Mouse (Mus musculus): ENCODE measurements at regions not wholly inside any gene's neighbourhood (a gene's known extent, or its start where the extent isn't known, plus 50 kb on each side); places are given as distances from the start of the nearest gene placed in this dataset.

- no peak for DNase-seq (ENCODE audit: extremely low spot score, low spot score)
These were observed 208.2 kb upstream of the Ttc29 start for GRCm38 (mm10) chr8:78004891-78005290.

GRCm38 (mm10) chr8:78013101-78013500 lies 200.0 kb upstream of the Ttc29 start:
- DNase-seq (ENCODE audit: extremely low spot score, low spot score) = no peak

- DNase-seq (ENCODE audit: extremely low spot score, low spot score) = no peak
These were observed 194.5 kb upstream of the Ttc29 start for GRCm38 (mm10) chr8:78018430-78019180.

GRCm38 (mm10) chr8:78021473-78021872 lies 191.6 kb upstream of the Ttc29 start:
- DNase-seq (ENCODE audit: extremely low spot score, low spot score) = no peak

- DNase-seq (ENCODE audit: extremely low spot score, low spot score) = no peak
These were observed 190.1 kb upstream of the Ttc29 start for GRCm38 (mm10) chr8:78022986-78023385.

- no peak for DNase-seq (ENCODE audit: extremely low spot score, low spot score)
These were observed 189.6 kb upstream of the Ttc29 start for GRCm38 (mm10) chr8:78023467-78023866.

- no peak for DNase-seq (ENCODE audit: extremely low spot score, low spot score)
These were observed 189.2 kb upstream of the Ttc29 start for GRCm38 (mm10) chr8:78023936-78024335.

- no peak for DNase-seq (ENCODE audit: extremely low spot score, low spot score)
These were observed 188.1 kb upstream of the Ttc29 start for GRCm38 (mm10) chr8:78024964-78025363.

- DNase-seq (ENCODE audit: extremely low spot score, low spot score) = no peak
These were observed 185.7 kb upstream of the Ttc29 start for GRCm38 (mm10) chr8:78027371-78027770.

GRCm38 (mm10) chr8:78028928-78029327 lies 184.2 kb upstream of the Ttc29 start:
- no peak for DNase-seq (ENCODE audit: extremely low spot score, low spot score)

- DNase-seq (ENCODE audit: extremely low spot score, low spot score) = no peak
These were observed 181.3 kb upstream of the Ttc29 start for GRCm38 (mm10) chr8:78031811-78032210.

GRCm38 (mm10) chr8:78034687-78035086 lies 178.4 kb upstream of the Ttc29 start:
- DNase-seq (ENCODE audit: extremely low spot score, low spot score) = no peak

GRCm38 (mm10) chr8:78037218-78037617 lies 175.9 kb upstream of the Ttc29 start:
- DNase-seq (ENCODE audit: extremely low spot score, low spot score) = no peak

- DNase-seq (ENCODE audit: extremely low spot score, low spot score) = no peak
These were observed 166.4 kb upstream of the Ttc29 start for GRCm38 (mm10) chr8:78046691-78047090.

- DNase-seq (ENCODE audit: extremely low spot score, low spot score) = no peak
These were observed 162.3 kb upstream of the Ttc29 start for GRCm38 (mm10) chr8:78050768-78051167.

GRCm38 (mm10) chr8:78054435-78054834 lies 158.7 kb upstream of the Ttc29 start:
- peak; percentile 42 for DNase-seq (ENCODE audit: extremely low spot score, low spot score)

GRCm38 (mm10) chr8:78054920-78055319 lies 158.2 kb upstream of the Ttc29 start:
- DNase-seq (ENCODE audit: extremely low spot score, low spot score) = no peak

GRCm38 (mm10) chr8:78055531-78055930 lies 157.6 kb upstream of the Ttc29 start:
- no peak for DNase-seq (ENCODE audit: extremely low spot score, low spot score)

- no peak for DNase-seq (ENCODE audit: extremely low spot score, low spot score)
These were observed 155.7 kb upstream of the Ttc29 start for GRCm38 (mm10) chr8:78057357-78057756.

GRCm38 (mm10) chr8:78061827-78062719 lies 151.0 kb upstream of the Ttc29 start:
- DNase-seq (ENCODE audit: extremely low spot score, low spot score) = peak; percentile 17

GRCm38 (mm10) chr8:78063529-78063928 lies 149.6 kb upstream of the Ttc29 start:
- DNase-seq (ENCODE audit: extremely low spot score, low spot score) = peak; percentile 69

- peak; percentile 15 for DNase-seq (ENCODE audit: extremely low spot score, low spot score)
These were observed 148.9 kb upstream of the Ttc29 start for GRCm38 (mm10) chr8:78064161-78064560.

Measured in neural tube, embryonic 10.5 days (tissue).